Mouse (Mus musculus): ENCODE results near the gene Bcor. TPM values are rescaled to one million over a fixed set of nuclear protein-coding genes. Genes with fewer than 3 reads are reported as not detected.

Bcor gene
- polyA plus RNA-seq, 1 experiment = 13.6 TPM

GRCm38 (mm10) chrX:12078195-12079058, 81.7 kb downstream of the Bcor start:
- Histone ChIP-seq H3K27ac (ENCODE audit: control insufficient read depth, insufficient read depth, low read depth, low read length, poor library complexity) (peak overlapping the region; percentile 75), H3K4me1 (ENCODE audit: control insufficient read depth, insufficient read depth, low read length) (no peaks in the 10 kb centered on the region; the same call in 1 of the 2 replicates), H3K4me3 (replicated peaks; ENCODE audit: control insufficient read depth, low read depth, low read length) (peak overlapping the region; percentile 61)
- TF ChIP-seq CTCF (IDR thresholded peaks at IDR 0.05; ENCODE audit: control insufficient read depth, insufficient read depth, low read length) (no peak), POLR2A (IDR thresholded peaks at IDR 0.05; ENCODE audit: borderline replicate concordance, control insufficient read depth, low read depth, low read length) (no peak)
- 5% methylated on average over 73 of the region's 73 CpGs for WGBS

GRCm38 (mm10) chrX:12077601-12077980, 82.6 kb downstream of the Bcor start:
- no peaks in the 10 kb centered on the region; the same call in none of the 2 replicates for H3K4me1 ChIP-seq (ENCODE audit: control insufficient read depth, insufficient read depth, low read length)
- no peak overlapping the region for H3K27ac ChIP-seq (ENCODE audit: control insufficient read depth, insufficient read depth, low read depth, low read length, poor library complexity)
- no peak for TF ChIP-seq CTCF (IDR thresholded peaks at IDR 0.05; ENCODE audit: control insufficient read depth, insufficient read depth, low read length)
- TF ChIP-seq POLR2A (IDR thresholded peaks at IDR 0.05; ENCODE audit: borderline replicate concordance, control insufficient read depth, low read depth, low read length) = no peak
- WGBS = 4% methylated on average over 22 of the region's 22 CpGs
- peak overlapping the region; percentile 53 for H3K4me3 ChIP-seq (replicated peaks; ENCODE audit: control insufficient read depth, low read depth, low read length)

- TF ChIP-seq CTCF (IDR thresholded peaks at IDR 0.05; ENCODE audit: control insufficient read depth, insufficient read depth, low read length) (no peak), POLR2A (IDR thresholded peaks at IDR 0.05; ENCODE audit: borderline replicate concordance, control insufficient read depth, low read depth, low read length) (peak; percentile 48; the same call in 1 of the 2 replicates)
- H3K27ac ChIP-seq (ENCODE audit: control insufficient read depth, insufficient read depth, low read depth, low read length, poor library complexity) = no peak overlapping the region; the same call in 1 of the 2 replicates
- peak overlapping the region; percentile 53 for H3K4me3 ChIP-seq (replicated peaks; ENCODE audit: control insufficient read depth, low read depth, low read length)
- 3% methylated on average over 58 of the region's 58 CpGs for WGBS
- H3K4me1 ChIP-seq (ENCODE audit: control insufficient read depth, insufficient read depth, low read length) = no peaks in the 10 kb centered on the region; the same call in none of the 2 replicates
Observed at GRCm38 (mm10) chrX:12076763-12077600, 83.2 kb downstream of the Bcor start.

- H3K4me1 ChIP-seq (ENCODE audit: control insufficient read depth, insufficient read depth, low read length) = no peaks in the 10 kb centered on the region; the same call in none of the 2 replicates
- TF ChIP-seq CTCF (IDR thresholded peaks at IDR 0.05; ENCODE audit: control insufficient read depth, insufficient read depth, low read length) = no peak
- H3K27ac ChIP-seq (ENCODE audit: control insufficient read depth, insufficient read depth, low read depth, low read length, poor library complexity) = no peak overlapping the region
- 52% methylated on average over 6 of the region's 6 CpGs for WGBS
- no peak overlapping the region for H3K4me3 ChIP-seq (replicated peaks; ENCODE audit: control insufficient read depth, low read depth, low read length)
Observed at GRCm38 (mm10) chrX:12072721-12073120, 87.4 kb downstream of the Bcor start.

- 59% methylated on average over 26 of the region's 26 CpGs for WGBS
- no peak overlapping the region for H3K4me3 ChIP-seq (replicated peaks; ENCODE audit: control insufficient read depth, low read depth, low read length)
- no peak overlapping the region for H3K27ac ChIP-seq (ENCODE audit: control insufficient read depth, insufficient read depth, low read depth, low read length, poor library complexity)
- H3K4me1 ChIP-seq (ENCODE audit: control insufficient read depth, insufficient read depth, low read length) = no peaks in the 10 kb centered on the region; the same call in none of the 2 replicates
- TF ChIP-seq CTCF (IDR thresholded peaks at IDR 0.05; ENCODE audit: control insufficient read depth, insufficient read depth, low read length) = no peak
- no peak for TF ChIP-seq POLR2A (IDR thresholded peaks at IDR 0.05; ENCODE audit: borderline replicate concordance, control insufficient read depth, low read depth, low read length)
Observed at GRCm38 (mm10) chrX:12068978-12069724, 91.0 kb downstream of the Bcor start.

GRCm38 (mm10) chrX:12067851-12068510, 92.2 kb downstream of the Bcor start:
- 61% methylated on average over 18 of the region's 18 CpGs for WGBS
- no peaks in the 10 kb centered on the region; the same call in none of the 2 replicates for H3K4me1 ChIP-seq (ENCODE audit: control insufficient read depth, insufficient read depth, low read length)

GRCm38 (mm10) chrX:12067031-12067430, 93.1 kb downstream of the Bcor start:
- WGBS = 62% methylated on average over 6 of the region's 6 CpGs
- Histone ChIP-seq H3K27ac (ENCODE audit: control insufficient read depth, insufficient read depth, low read depth, low read length, poor library complexity) (no peak overlapping the region), H3K4me3 (replicated peaks; ENCODE audit: control insufficient read depth, low read depth, low read length) (no peak overlapping the region), H3K4me1 (ENCODE audit: control insufficient read depth, insufficient read depth, low read length) (no peaks in the 10 kb centered on the region; the same call in 1 of the 2 replicates)
- no peak for TF ChIP-seq CTCF (IDR thresholded peaks at IDR 0.05; ENCODE audit: control insufficient read depth, insufficient read depth, low read length)
- TF ChIP-seq POLR2A (IDR thresholded peaks at IDR 0.05; ENCODE audit: borderline replicate concordance, control insufficient read depth, low read depth, low read length) = no peak

More at GRCm38 (mm10) chrX:12067851-12068510, 92.2 kb downstream of the Bcor start:
- no peak for TF ChIP-seq CTCF (IDR thresholded peaks at IDR 0.05; ENCODE audit: control insufficient read depth, insufficient read depth, low read length)
- no peak for TF ChIP-seq POLR2A (IDR thresholded peaks at IDR 0.05; ENCODE audit: borderline replicate concordance, control insufficient read depth, low read depth, low read length)
- Histone ChIP-seq H3K4me3 (replicated peaks; ENCODE audit: control insufficient read depth, low read depth, low read length) (no peak overlapping the region), H3K27ac (ENCODE audit: control insufficient read depth, insufficient read depth, low read depth, low read length, poor library complexity) (no peak overlapping the region)

Data from bone marrow, adult 2 months (tissue).